Mouse (Mus musculus) lung, adult 2 months (tissue): ENCODE measurements around the gene Zfp36.

Experiments
- CTCF ChIP-seq: fragments of 200-500 bp; IDR thresholded peaks from 2 replicates; pipeline ENCODE4 v1.5.1; 2011; ENCODE audit warnings: mild to moderate bottlenecking, low read length, control low read depth; ENCODE audit not compliant: insufficient read depth
- POLR2A ChIP-seq: fragments of 200-500 bp; IDR thresholded peaks from 2 replicates; pipeline ENCODE4 v1.6.1; 2011; ENCODE audit warnings: low read depth, mild to moderate bottlenecking, control low read depth, low read length, borderline replicate concordance; ENCODE audit errors: extremely low read depth

GRCm38 (mm10) chr7:28401942-28402341, 21.9 kb upstream of the Zfp36 start:
- no peak for TF ChIP-seq POLR2A
- no peak for TF ChIP-seq CTCF
